Mouse (Mus musculus): ENCODE measurements at regions not wholly inside any gene's neighbourhood (a gene's known extent, or its start where the extent isn't known, plus 50 kb on each side); places are given as distances from the start of the nearest gene placed in this dataset.

DNA sequence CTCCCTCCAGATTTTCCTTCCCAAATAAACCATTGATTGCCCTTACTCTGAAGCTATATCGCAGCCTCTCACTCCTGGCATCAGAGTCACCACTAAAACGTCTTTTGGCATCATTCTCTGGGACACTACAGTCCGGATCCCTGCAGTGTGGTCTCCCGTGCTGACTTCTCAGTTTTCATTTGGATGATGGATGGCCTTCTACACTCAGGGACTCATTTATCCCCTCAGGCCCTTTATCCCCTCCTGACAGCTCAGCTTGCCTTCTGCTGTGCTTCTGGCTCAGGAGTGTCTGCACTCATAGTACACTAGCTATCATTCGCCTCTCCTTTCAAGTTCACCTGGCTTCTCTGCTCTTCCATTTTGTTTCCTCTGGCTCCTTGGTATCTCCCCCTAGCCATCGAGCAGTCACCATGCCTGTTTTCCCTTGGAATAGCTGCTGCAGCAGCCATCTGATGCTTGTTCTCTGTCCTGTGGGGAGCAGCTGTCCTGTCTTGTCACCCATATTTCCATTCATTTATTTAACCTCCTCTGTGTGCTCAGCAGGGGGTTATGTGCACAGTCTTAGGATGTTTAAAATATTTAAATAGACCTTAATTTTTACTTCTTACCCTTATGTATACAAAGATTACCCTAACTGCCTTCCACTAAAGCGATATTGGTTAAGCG lies 263.7 kb downstream of the Foxo1 start:
- DNase-seq, result no peak

DNA sequence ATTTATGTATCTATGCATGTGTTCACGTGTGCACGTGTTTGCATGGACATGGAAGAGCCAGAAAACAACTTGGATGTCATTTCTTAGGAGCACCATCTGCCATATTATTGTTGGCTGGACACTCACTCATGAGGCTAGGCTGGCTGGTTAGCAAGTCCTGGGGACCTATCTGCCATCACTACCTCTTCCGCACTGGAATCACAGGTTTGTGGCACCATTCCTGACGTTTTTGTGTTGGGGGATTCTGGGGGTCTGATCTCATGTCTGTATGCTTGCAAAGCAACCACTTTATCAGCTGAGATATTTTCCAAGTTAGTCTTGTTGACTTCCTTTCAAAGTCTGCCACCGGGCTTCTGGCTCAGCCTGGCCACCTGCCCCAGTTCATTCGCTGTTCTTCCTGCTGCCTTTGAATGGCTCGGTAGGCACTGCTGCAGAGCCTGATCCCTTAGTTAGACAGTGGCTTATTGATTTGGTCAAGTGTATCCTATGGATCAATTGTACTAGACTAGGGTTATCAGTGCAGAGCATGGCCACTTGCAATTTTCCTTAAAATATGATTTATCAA lies 262.4 kb downstream of the Foxo1 start:
- no peak for DNase-seq

DNA sequence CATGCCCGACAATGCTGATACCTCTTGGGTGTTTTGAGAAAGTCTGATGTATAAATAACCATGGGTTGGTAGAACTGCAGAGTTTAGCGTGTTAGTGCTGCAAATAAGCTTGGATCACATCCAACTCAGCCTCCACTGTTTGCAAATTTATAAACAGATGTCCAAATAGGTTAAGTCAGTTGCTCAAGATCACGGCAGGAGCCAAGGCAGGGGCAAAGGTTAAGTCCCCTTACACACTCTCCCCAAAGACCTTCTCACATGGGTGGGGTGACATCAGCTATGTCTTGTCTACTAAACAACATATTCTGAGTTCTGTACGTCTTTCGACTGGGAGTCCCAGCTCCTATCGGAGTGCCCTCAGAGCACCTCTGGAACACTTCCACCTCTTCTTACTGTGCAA lies 261.0 kb downstream of the Foxo1 start:
- no peak for DNase-seq

DNA sequence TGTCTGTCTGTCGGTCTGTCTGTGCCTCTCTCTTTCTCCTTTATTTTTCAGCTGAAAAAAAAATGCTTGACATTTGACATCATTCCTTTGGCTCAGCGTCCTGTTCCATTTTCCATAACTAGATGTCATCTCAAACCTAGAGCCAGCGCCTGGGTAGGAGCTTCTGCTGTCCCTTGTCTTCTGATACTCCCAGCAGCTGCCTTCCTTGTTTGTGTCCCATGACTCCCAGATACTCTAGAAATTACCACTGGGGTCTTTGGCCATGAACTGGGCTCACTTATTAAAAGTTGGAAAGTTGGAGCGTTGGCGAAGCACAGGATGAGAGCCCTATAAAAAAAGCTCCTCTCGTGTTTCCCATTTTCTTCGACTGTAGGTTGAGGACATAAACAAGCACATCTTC lies 260.4 kb downstream of the Foxo1 start:
- no peak for DNase-seq

DNA sequence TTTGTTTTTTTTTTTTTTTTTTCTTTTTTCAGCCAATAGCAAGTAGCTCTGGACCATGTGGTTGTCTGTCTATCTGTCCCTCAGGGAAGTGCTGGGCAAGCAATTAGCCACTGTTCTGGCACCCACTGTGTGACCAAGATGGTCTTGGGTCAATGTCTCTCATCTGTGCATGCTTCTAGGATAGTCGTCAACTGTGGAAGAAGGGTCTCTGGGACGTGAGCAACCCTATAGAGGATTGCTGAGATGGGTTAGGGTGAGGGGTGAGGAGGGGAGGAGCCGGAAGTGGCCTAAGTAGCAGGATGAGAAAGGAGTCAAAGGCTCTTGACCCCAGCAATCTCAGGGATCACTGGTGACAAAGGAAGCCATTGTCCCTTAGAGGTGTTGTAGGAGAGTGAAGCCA lies 259.6 kb downstream of the Foxo1 start:
- no peak for DNase-seq

DNA sequence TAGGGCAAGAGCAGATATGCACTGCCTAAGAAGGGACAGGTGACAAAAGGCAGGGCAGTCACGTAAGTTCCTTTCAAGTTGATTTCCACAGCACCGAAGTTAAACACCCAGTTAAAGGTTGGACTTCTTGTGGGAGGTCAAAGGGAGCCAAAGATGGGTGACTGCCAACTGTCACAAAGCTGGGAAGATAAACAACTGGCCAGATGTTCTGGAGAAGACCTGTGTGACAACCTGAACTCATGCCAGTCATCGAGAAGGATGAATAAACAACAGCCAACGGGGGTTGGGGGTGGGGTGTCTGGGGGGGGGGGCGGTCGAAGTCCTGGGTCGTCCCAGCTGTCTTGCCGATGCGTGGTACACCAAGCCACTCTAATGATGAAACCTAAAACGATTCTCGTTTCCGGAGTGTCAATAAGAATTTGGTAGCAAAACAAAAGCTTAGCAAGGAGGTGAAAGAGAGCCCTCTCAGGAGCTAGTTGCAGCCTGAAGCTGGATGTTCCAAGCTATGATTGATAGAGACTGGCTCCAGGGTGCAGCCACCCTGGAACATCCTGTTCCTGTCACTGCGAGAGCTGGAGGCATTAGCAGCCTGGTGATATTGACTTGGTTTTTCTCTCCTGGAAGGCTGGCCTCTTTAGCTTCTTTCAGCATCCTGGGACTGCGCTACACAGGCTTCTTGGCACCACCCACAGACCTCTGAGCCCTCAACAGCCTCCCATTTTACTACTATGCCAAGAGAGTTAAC lies 259.0 kb downstream of the Foxo1 start:
- no peak for DNase-seq

DNA sequence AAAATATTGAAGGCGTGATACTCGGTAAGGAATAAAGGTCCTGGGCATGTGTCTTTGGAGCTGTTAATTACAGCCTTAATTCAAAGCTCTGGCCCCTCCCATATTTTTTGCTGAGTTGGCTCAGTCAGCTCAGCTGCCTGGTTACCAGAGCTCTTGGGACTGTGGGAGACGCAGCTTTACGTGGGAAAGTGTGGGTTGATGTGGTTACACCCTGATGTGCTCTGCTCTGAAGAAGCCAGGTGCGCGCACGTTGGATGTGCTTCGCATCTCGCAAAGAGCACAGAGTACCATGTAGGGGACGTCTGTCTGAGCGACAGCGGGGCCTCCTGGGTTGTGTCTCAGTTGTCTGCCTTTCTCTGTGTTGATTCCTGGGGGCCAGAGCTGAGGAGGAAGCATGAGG lies 254.8 kb downstream of the Foxo1 start:
- no peak for DNase-seq

DNA sequence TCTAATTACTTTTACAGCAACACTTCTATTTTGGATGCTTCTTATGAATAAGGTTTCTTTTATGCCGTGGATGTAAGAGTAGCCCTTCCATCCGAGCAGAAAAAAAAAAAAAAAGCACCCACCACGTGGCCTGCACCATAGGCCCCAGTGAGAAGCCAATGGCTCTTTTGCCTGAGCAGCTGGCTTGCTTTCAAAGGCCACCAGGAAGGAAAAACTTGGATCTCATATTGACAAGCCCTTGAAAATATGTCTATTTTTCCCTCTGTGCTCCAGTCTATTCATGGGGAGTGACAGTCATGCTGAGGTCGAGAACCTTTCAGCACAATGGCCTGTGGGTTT lies 252.4 kb downstream of the Foxo1 start:
- DNase-seq, result no peak

DNA sequence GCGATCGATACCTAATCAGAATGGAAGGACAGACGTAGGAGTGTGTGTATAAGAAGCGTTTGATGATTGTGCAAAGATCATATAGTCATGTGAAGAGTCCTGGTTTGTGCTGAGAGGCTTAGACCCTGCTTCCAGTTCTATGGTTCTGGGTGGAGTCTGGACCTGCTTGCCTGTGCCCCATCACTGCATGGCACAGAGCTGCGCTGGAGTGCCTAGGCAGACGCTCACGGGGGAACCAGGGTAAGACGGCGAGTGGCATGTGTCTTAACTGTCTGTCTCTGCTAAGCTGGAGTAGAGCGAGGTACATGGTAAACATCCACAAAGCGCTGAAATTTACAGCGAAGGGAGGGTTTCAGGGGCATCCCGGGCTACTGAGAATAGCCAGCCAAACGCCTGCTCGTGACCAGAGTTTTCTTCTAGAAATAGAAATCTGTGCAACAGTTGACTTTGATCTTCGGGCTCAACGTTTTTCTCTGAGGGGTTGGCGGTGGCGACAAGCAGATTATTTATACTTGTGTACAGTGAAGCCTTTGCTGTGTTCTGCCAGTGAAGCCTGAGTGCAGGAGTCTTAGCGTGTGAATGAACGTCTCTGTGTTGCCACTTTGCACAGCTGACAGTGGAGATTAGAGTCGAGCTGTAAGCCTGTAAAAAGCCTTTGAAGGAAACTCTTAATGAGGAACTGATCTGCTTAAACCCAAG lies 251.9 kb downstream of the Foxo1 start:
- DNase-seq, result peak; percentile 25

DNA sequence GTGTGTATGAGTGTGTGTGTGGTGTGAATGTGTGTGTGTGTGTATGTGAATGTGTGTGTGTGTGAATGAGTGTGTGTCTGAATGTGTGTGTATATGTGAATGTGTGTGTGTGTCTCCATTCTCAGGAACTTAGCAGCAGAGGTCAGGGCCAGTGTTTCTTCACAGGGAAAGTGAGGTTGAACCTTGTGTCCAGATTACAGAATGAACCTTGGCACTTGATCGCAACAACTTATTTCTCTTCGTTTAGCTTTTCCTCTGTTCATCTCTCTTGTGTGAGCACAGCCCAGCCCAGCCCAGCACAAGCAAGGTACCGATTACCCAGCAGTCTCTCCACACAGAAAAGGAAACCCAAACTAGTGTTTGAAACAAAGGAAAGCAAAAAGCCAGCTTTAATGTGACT lies 249.7 kb downstream of the Foxo1 start:
- DNase-seq, result no peak

DNA sequence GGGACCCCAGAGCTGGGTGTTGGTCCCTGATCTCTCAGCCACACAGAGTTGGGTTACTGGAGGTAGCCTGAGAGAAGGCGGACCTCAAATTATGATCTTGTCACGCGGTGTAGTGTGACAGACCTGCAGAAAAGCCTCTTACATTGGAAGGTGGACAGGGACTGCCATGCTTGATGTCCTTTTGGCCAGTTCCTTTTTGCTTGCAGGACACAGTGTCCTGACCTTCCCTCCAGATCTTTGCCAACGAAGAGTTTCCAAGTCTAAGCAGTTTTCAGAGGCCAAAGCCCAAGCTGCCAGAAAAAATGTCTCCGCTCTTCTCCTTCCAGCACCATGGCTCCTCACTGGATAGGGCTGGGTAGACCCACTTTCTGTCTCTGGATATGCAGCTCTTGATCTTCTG lies 248.6 kb downstream of the Foxo1 start:
- no peak for DNase-seq

DNA sequence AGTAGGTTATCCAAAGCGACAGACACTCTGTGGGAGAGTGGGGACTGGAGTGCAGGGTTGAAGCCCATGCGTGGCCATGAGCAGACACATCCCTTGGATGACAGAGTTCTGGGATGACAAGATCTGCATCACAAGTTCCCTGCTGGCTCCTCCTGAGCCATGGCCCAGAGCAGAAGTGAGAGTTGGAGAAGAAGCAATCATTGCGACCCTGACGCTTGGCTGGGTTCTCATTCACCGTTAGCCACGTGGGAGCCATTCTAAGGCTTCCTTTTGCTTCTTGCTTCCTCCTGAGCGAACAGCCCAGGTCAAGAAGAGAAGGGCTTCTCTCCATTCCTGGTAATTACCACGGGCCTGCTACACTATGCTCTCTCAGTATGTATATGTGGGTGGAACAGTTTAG lies 244.6 kb downstream of the Foxo1 start:
- no peak for DNase-seq

DNA sequence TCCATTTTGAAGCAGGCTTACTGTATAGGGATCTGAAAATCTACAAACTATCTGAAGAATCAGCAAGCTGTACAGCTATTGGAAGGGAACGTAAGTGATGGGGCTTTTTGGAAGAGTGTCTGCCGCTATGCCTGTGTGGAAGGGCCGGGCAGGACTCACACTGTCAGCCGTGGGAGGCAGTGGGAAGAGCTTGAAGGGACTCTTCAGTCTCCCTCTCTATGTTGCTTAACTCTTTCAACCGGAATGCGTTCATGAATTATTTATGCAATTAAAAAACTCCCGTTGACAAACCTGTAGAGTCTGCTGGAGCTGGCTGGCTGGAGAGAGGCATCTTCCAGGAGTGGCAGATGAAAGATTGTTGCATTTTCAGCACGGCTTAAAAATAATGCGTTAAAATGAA lies 243.4 kb downstream of the Foxo1 start:
- DNase-seq, result no peak

DNA sequence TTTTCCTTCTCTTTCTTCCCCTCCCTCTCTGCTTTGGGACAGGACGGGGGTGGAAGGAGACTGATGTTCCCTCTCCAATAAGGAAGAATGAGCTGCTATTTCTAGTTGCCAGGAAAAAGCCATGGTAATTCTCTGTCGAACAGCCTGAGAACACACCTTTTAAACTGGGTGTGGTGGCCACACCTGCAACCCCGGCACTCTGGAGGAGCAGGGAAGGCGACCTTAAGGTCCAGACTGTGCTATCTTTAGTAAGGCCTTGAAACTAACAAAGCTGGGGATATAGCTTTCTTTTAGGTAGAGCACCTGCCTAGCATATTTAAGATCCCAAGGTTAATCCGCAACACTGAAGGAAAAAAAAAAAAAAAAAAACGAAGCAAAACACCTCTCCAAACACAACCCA lies 242.7 kb downstream of the Foxo1 start:
- no peak for DNase-seq

DNA sequence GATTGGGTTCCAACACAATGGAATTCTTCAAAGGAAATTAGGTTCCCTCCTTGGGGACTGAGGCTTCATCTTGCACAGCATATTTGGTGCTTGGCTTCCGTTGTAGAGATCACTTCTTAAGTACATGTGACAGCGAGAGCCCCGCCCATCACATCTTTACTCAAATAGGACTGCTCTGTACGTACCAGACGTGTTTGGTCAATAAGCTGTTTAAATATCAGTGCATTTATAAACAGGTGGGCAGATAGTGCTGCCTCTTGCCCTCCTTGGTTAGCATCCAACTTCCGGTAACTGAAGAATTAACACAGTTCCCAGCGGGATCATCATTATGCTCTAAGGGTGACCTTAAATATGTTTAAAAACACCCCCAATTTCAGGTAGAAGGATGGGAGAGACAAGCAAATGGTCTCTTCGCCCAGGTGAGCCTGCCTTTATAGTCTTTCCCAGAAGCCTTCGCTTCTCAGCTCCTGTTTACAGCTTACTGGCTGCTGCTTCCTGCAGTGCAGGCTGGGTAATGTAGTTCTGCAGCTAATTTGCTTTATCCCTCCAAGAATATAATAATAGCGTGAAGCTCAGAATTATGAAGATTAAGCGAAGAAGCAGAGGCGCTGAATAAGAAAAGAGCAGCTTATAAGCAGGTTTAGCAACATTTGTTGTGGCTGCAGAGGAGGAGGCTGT lies 242.1 kb downstream of the Foxo1 start:
- DNase-seq, result peak; percentile 42

DNA sequence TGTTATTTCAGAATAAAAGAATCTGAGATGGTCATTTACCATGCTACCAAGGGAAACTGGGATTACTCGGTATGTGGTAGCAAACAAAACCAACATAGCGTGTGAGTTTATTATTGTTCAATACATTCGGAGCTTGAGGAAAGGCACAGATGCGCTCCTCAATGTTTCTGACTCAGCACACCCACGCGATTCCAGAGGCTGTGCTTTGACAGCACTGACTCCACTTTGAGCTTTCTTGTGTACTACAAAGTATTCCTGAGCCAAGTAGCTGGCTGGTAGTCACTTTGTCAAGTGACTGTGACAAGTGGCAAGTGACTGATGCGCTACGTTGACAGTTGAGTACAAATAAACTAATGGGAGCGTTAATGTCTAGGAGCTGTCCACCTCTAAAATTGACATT lies 235.8 kb downstream of the Foxo1 start:
- DNase-seq, result no peak

DNA sequence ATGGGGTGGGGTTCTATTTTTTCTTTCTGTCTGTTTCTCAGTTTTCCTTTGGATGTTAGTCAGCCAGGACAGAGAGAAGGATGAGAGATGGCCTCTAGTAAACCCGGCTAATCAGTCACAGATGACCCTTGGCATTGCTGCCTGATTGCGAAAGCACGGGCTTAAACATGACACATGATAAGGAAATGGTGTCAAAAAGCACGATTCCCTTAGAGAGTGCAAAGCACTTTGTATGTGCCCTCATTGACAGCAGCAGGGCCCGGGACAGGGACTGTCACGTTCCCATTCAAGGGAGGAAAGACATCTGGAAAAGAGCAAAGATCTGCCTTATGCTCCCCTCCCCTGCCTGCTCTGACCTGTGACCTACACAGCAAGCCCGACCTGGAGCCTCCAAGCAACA lies 234.1 kb downstream of the Foxo1 start:
- DNase-seq, result no peak

DNA sequence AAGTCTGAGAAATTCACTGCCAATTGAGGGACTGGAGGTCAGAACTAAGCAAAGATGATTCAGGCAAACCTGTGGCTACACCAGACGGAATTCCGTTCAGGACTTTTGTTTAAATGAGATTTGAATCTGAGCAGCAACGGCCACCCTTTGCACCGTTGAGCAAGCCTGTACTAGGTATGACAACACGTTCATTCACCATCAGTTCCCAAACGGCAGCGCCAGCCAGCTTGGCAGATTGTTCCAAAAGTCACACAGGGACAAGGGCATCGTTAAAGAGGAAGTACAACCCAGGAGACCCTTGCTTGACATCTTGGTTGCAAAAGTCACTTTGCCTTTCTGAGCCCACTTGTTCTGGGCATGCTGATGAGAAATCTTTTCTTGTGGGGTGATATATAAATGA lies 233.5 kb downstream of the Foxo1 start:
- no peak for DNase-seq

DNA sequence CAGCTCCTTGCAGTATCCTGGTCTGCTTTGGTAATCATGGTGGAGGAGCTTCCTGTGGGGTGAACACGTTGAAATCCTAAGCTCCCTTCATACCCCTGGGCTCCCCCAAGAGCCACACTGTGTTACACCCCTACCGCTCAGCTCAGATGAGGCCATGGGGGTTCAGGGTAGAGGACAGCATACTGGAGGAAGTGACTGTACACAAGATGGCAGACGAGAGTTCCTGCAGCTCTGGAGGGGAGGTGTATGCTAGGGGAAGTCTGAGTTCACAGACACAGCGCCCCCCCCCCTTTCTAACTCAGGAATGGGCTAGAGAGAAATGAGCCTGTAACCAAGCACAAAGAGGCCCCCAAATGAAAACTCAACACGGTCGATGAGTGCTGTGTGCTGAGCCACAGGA lies 231.9 kb downstream of the Foxo1 start:
- no peak for DNase-seq

DNA sequence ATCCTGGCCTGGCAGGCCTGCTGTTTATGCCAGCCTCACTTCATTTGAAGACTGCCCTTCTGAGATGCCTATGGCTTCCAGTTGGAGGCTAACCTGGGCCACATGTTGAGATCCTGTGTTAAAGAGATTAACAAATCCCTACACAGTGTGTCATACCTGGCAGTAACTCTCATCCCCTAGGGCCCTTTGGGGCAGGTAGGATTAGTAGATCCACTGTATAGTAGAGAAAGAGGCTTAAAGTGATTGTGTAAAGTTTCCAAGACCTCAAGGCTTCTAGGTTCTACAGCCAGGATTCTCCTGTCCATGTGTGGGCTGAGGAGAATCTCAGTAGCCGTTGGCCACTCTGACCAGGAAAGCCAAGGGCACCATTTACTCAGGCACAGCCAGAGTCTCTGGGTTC lies 231.4 kb downstream of the Foxo1 start:
- no peak for DNase-seq

DNA sequence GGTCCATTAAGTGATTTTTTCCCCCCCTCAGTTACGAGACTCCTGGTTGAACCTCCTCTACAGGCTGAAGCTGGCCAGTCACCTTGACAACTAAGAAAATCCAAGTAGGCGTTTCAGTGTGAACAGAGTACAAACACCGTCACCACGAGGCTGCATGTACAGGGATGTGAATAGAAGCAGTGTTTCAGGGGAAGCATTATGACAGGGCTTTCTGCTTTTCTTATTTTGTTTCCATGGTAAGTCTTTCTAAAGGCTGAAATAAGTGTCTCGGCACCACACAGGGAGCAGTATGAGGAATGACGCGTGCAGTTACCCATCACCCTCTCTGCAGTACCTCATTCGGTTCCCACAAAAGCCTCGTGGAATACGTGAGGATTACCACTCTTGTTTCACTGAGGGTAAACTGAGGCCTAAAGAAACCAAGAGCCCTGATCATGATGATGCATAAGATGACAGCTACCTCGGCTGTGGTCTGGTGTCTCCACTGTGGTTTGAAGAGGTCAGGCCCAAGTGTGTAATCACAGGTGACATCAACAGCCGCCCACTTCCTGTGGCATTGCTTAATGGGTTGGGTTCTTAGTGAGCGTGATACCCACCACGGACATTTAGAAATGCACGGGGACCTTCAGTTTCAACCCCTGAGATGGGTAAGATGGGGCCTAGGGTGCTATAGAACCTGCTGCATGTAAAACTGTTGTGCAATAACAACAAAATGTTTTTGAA lies 230.5 kb downstream of the Foxo1 start:
- DNase-seq, result no peak

DNA sequence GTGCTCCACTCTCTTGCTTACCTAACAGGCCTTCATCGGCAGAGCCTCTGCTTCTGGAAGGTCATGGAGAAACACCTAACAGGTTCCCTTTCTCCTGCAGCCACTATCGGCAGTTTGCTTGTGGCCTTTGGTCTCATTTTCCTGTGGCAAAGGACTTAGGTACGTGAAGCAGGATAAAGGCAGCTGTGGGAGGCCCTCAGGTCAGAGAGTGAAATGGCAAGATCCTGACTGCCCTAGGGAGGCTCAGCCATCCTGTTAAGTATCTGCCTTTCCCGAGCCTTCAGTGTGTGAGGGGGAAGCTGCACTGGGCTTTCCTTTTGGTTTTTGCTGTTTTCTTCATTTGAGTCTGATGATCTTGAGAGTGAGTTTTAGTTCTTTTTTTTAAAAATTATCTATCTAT lies 228.8 kb downstream of the Foxo1 start:
- DNase-seq, result no peak

DNA sequence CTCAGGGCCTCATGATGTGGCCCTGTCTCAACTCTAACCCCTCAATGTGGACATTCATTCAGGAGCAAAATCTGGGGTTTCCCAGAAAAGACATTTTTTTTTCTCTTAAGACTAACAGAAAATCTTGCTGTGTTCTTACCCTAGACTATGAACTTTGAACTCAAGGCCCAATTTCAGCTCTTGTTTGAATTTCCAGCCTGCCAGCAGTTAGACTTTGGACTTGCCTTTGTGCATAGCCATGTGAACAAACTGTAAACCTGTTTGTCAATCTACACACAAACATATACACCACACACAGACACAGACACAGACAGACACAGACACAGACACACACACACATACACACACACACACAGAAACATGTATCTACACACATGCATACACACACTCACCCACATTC lies 227.3 kb downstream of the Foxo1 start:
- no peak for DNase-seq
